Mouse (Mus musculus) retina, postnatal 7 days (tissue): ENCODE data around the gene Abcg8.

ENCODE experiments used
- DNase-seq: peaks from one replicate; pipeline ENCODE4 v3.0.0-alpha.2; 2012; ENCODE audit warnings: low read depth, low spot score

Gene Abcg8

GRCm38 (mm10) chr17:84658195-84658594, 17.9 kb upstream of the Abcg8 start:
- DNase-seq = no peak

- no peak for DNase-seq
These were observed 17.2 kb upstream of the Abcg8 start for GRCm38 (mm10) chr17:84658951-84659350.

- DNase-seq = no peak
These were observed 11.0 kb upstream of the Abcg8 start for GRCm38 (mm10) chr17:84665053-84665452.

GRCm38 (mm10) chr17:84665691-84666090, 10.4 kb upstream of the Abcg8 start:
- no peak for DNase-seq

- no peak for DNase-seq
These were observed 8.3 kb upstream of the Abcg8 start for GRCm38 (mm10) chr17:84667848-84668247.

GRCm38 (mm10) chr17:84672376-84673369, 3.4 kb upstream of the Abcg8 start:
- no peak for DNase-seq

GRCm38 (mm10) chr17:84674048-84674447, 2.1 kb upstream of the Abcg8 start:
- no peak for DNase-seq

- DNase-seq = no peak
These were observed 898 bp upstream of the Abcg8 start for GRCm38 (mm10) chr17:84675204-84675603.

GRCm38 (mm10) chr17:84677595-84677994, 1.5 kb downstream of the Abcg8 start:
- DNase-seq = no peak

- DNase-seq = no peak
These were observed 5.6 kb downstream of the Abcg8 start for GRCm38 (mm10) chr17:84681670-84682069.

GRCm38 (mm10) chr17:84682734-84683717, 6.9 kb downstream of the Abcg8 start, which contains the start of gene Abcg5:
Abcg5 (minus strand) TSS chr17:84683011.
- no peak for DNase-seq

GRCm38 (mm10) chr17:84684284-84684683, 8.2 kb downstream of the Abcg8 start:
- DNase-seq = no peak

- no peak for DNase-seq
These were observed 9.2 kb downstream of the Abcg8 start for GRCm38 (mm10) chr17:84685286-84685685.

- DNase-seq = no peak
These were observed 11.9 kb downstream of the Abcg8 start for GRCm38 (mm10) chr17:84687994-84688393.

GRCm38 (mm10) chr17:84688834-84689233, 12.7 kb downstream of the Abcg8 start:
- no peak for DNase-seq

GRCm38 (mm10) chr17:84689316-84689715, 13.2 kb downstream of the Abcg8 start:
- DNase-seq = no peak

GRCm38 (mm10) chr17:84690111-84690510, 14.0 kb downstream of the Abcg8 start:
- no peak for DNase-seq

- no peak for DNase-seq
These were observed 17.6 kb downstream of the Abcg8 start for GRCm38 (mm10) chr17:84693741-84694140.

- DNase-seq = no peak
These were observed 20.4 kb downstream of the Abcg8 start for GRCm38 (mm10) chr17:84696537-84696936.

- DNase-seq = peak; percentile 53
These were observed 22.6 kb downstream of the Abcg8 start for GRCm38 (mm10) chr17:84698727-84699126.

- DNase-seq = no peak
These were observed 31.3 kb downstream of the Abcg8 start for GRCm38 (mm10) chr17:84707407-84707806.

GRCm38 (mm10) chr17:84708818-84709217, 32.7 kb downstream of the Abcg8 start:
- no peak for DNase-seq
